In genomic region chr5:21269446-21269845, GRCm38 (mm10) we compare ENCODE assay signal across 25 mouse cellular contexts.
A peak's percentile ranks its signal among the peaks of the same experiment; 100 is the strongest.
DNase-seq lines count a peak whose midpoint lies in the region; ATAC-seq and TF ChIP-seq lines count a peak whose summit lies in the region.
"Had no signal": no experiment of that assay in that cellular context is flagged by ENCODE, and none has a peak within 500 bp of the region (broad histone marks: within the 10 kb centered on the region; RNA-seq: fewer than 3 reads in every experiment).

No protein-coding gene starts in this region.

- no peak overlapping the region for H3K9ac ChIP-seq in heart, embryonic 12.5 days
- H3K9ac ChIP-seq: embryonic facial prominence, embryonic 15.5 days; hindbrain, embryonic 13.5 days; limb, embryonic 15.5 days; liver, embryonic 14.5 days; lung, embryonic 15.5 days; midbrain, embryonic 15.5 days; neural tube, embryonic 12.5 days had no signal

- H3K27ac ChIP-seq in heart, embryonic 12.5 days (ENCODE audit: poor library complexity, severe bottlenecking): no peak overlapping the region
- H3K27ac ChIP-seq in layer of hippocampus, adult 2 months: no peak overlapping the region
- H3K27ac ChIP-seq: embryonic facial prominence, embryonic 15.5 days; hindbrain, embryonic 13.5 days; limb, embryonic 15.5 days; liver, embryonic 14.5 days; lung, embryonic 15.5 days; midbrain, embryonic 15.5 days; neural tube, embryonic 12.5 days had no signal

- H3K4me1 ChIP-seq in heart, embryonic 12.5 days (replicated peaks): no peaks in the 10 kb centered on the region
- no peaks in the 10 kb centered on the region; the same call in 1 of the 2 replicates for H3K4me1 ChIP-seq in lung, adult 2 months (ENCODE audit: control insufficient read depth, insufficient read depth, low read length)
- H3K4me1 ChIP-seq: limb, embryonic 15.5 days; lung, embryonic 15.5 days; midbrain, embryonic 15.5 days had no signal

- no peaks in the 10 kb centered on the region for H3K27me3 ChIP-seq in heart, embryonic 12.5 days (replicated peaks)
- H3K27me3 ChIP-seq: embryonic facial prominence, embryonic 15.5 days; hindbrain, embryonic 13.5 days; limb, embryonic 15.5 days; lung, embryonic 15.5 days; midbrain, embryonic 15.5 days; neural tube, embryonic 12.5 days had no signal

- no peak overlapping the region for H3K4me2 ChIP-seq in heart, embryonic 12.5 days
- H3K4me2 ChIP-seq: embryonic facial prominence, embryonic 15.5 days; hindbrain, embryonic 13.5 days; limb, embryonic 15.5 days; lung, embryonic 15.5 days; midbrain, embryonic 15.5 days; neural tube, embryonic 12.5 days had no signal

- H3K36me3 ChIP-seq in heart, embryonic 12.5 days: no peaks in the 10 kb centered on the region
- H3K36me3 ChIP-seq: embryonic facial prominence, embryonic 15.5 days; hindbrain, embryonic 13.5 days; limb, embryonic 15.5 days; lung, embryonic 15.5 days; midbrain, embryonic 15.5 days; neural tube, embryonic 12.5 days had no signal

- no peaks in the 10 kb centered on the region for H3K9me3 ChIP-seq in heart, embryonic 12.5 days (replicated peaks)
- H3K9me3 ChIP-seq: embryonic facial prominence, embryonic 15.5 days; hindbrain, embryonic 13.5 days; limb, embryonic 15.5 days; lung, embryonic 15.5 days; midbrain, embryonic 15.5 days; neural tube, embryonic 12.5 days had no signal

- WGBS in heart, embryonic 12.5 days: 66% methylated on average over 5 of the region's 5 CpGs
- 59% methylated on average over 5 of the region's 5 CpGs for WGBS in lung, adult 2 months

- H3K4me3 ChIP-seq in heart, embryonic 12.5 days: no peak overlapping the region
- H3K4me3 ChIP-seq in lung, adult 2 months (replicated peaks; ENCODE audit: extremely low read depth, low read depth, low read length): no peak overlapping the region
- no peak overlapping the region for H3K4me3 ChIP-seq in layer of hippocampus, adult 2 months
- H3K4me3 ChIP-seq: embryonic facial prominence, embryonic 15.5 days; hindbrain, embryonic 13.5 days; limb, embryonic 15.5 days; lung, embryonic 15.5 days; midbrain, embryonic 15.5 days; neural tube, embryonic 12.5 days had no signal

- ATAC-seq in heart, embryonic 12.5 days (ENCODE audit: insufficient number of reproducible peaks, low FRiP score): no peak
- ATAC-seq: CD4-positive, CD25-positive, alpha-beta regulatory T cell, adult 4 months; forebrain, embryonic 14.5 days; inflammation-experienced regulatory T-cells, adult 6 months; midbrain, embryonic 15.5 days had no signal

- peak; percentile 98 for DNase-seq in heart, adult 11 months
- peak; percentile 29 for DNase-seq in lung, postnatal 25 days (ENCODE audit: low spot score)
- DNase-seq in lung, adult 2 months: no peak
- DNase-seq in heart, adult 8-10 months (ENCODE audit: low spot score): peak; percentile 82
- DNase-seq in heart, postnatal 4 days: peak; percentile 50
- no peak for DNase-seq in layer of hippocampus, adult 2 months (ENCODE audit: low spot score in 2 of 2)
- DNase-seq in spleen, postnatal 36 days (ENCODE audit: low spot score in 2 of 2): no peak
- DNase-seq: adrenal gland, adult 8-10 months; cerebellum, adult 8-10 months; kidney, adult 18-20 months; kidney, postnatal 4 days; left cerebral cortex, postnatal 4 days; lung, postnatal 4 days; retina, postnatal 1 day had no signal

- no peak for TF ChIP-seq CTCF in lung, adult 2 months (IDR thresholded peaks at IDR 0.05; ENCODE audit: insufficient read depth, low read length)
- TF ChIP-seq CTCF in layer of hippocampus, adult 2 months (conservative IDR thresholded peaks at IDR 0.05): no peak

- no peak for TF ChIP-seq POLR2A in lung, adult 2 months (IDR thresholded peaks at IDR 0.05; ENCODE audit: borderline replicate concordance, extremely low read depth, low read depth, low read length)

Comparison
In these comparisons a context has a peak if more than half of its experiments do, and no peak if none do; other contexts are left out.
1. DNase-seq: peak in heart, adult 11 months (single experiment), lung, postnatal 25 days (single experiment), heart, adult 8-10 months (single experiment) and heart, postnatal 4 days (single experiment); none in lung, adult 2 months (single experiment), layer of hippocampus, adult 2 months (0 of 2) and spleen, postnatal 36 days (0 of 2).